Mouse (Mus musculus) testis, adult 2 months (tissue): ENCODE measurements around the gene Fundc1. TPM values are rescaled to one million over a fixed set of nuclear protein-coding genes. Genes with fewer than 3 reads are reported as not detected.

Experiments
- H3K27ac ChIP-seq: fragments of 200-500 bp; 2 replicates; pipeline ENCODE4 v1.5.1; 2012; ENCODE audit warnings: low read depth, low read length; ENCODE audit not compliant: control insufficient read depth, insufficient read depth
- H3K27me3 ChIP-seq: fragments of 200-500 bp; 2 replicates; pipeline ENCODE4 v1.6.1; 2012; ENCODE audit warnings: mild to moderate bottlenecking, low read length, moderate library complexity; ENCODE audit not compliant: control insufficient read depth, insufficient read depth
- H3K36me3 ChIP-seq: fragments of 200-500 bp; 2 replicates; pipeline ENCODE4 v1.6.1; 2012; ENCODE audit warnings: mild to moderate bottlenecking, low read length; ENCODE audit not compliant: control insufficient read depth, insufficient read depth
- H3K4me1 ChIP-seq: fragments of 200-500 bp; 2 replicates; pipeline ENCODE4 v1.6.1; 2012; ENCODE audit warnings: low read length; ENCODE audit not compliant: control insufficient read depth, insufficient read depth
- H3K4me3 ChIP-seq: fragments of 200-500 bp; 2 replicates; pipeline ENCODE4 v1.5.1; 2012; ENCODE audit warnings: low read depth, mild to moderate bottlenecking, low read length, moderate library complexity, mixed read lengths; ENCODE audit not compliant: control insufficient read depth
- CTCF ChIP-seq: fragments of 200-500 bp; IDR thresholded peaks from 2 replicates; pipeline ENCODE4 v1.5.1; 2012; ENCODE audit warnings: low read depth, mild to moderate bottlenecking, inconsistent platforms, low read length, moderate library complexity; ENCODE audit not compliant: control insufficient read depth, insufficient read depth, insufficient replicate concordance
- POLR2A ChIP-seq: fragments of 200-500 bp; IDR thresholded peaks from 2 replicates; pipeline ENCODE4 v1.6.1; 2012; ENCODE audit warnings: low read depth, mild to moderate bottlenecking, inconsistent platforms, low read length, moderate library complexity; ENCODE audit not compliant: control insufficient read depth
- polyA plus RNA-seq: library from polyadenylated mRNA; depleted of rRNA; stranded (reverse); fragments of >200 nt; gene quantifications from 2 replicates; pipeline ENCODE4 v1.2.3, GENCODE M21; 2012

Fundc1 gene
- polyA plus RNA-seq, 1 experiment = 1.6 TPM

- Histone ChIP-seq H3K4me1 (no peaks in the 10 kb centered on the region), H3K36me3 (no peaks in the 10 kb centered on the region), H3K27me3 (no peaks in the 10 kb centered on the region), H3K27ac (no peak overlapping the region), H3K4me3 (no peak overlapping the region)
- TF ChIP-seq CTCF (no peak), POLR2A (no peak)
Observed at GRCm38 (mm10) chrX:17537701-17538100, 34.4 kb downstream of the Fundc1 start.

DNA sequence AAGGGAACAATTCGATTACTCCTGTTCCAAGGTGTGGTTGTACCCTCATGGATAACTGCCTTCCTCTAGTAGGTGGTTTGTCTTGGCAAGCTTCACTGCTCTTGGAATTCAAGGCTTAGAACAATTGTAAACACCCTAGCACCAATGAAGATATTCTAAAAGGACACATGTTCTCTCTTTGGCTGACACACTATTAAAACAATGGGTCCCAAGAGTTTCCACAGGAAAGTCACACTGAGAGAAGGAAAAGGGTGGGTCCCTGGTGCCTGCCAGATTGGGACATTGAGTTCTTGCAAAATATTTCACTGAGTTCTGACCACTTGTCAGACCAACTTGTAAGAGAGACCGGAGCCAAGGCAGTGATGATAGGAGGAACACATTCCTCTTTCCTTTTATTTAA lies 45.1 kb downstream of the Fundc1 start:
- TF ChIP-seq CTCF = no peak
- Histone ChIP-seq H3K4me3 (no peak overlapping the region), H3K36me3 (no peaks in the 10 kb centered on the region), H3K4me1 (no peaks in the 10 kb centered on the region), H3K27ac (no peak overlapping the region), H3K27me3 (no peaks in the 10 kb centered on the region)

DNA sequence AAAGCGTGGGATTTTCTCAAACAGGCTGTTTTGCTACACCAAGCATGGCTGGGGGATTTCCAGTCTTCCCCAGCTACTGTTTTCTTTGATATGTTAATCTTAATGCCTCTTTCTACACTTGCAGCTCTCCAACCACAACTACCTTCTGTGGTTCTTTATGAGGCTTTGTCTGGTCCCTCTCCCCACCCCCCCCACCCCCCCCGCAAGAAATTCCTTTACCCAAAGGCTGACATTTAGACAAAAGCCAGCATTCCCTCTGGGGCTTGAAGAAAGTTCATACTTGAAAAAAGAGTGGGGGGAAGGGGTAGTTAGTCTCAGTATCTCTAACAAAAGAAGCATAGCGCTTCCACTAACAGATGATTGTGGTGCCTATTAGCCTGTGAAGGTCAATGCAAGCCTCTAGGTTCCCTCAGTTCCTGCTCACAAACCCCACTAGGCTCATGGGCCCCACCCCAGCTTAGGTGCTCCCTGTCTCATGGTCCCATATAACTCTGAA lies 50.9 kb downstream of the Fundc1 start:
- no peaks in the 10 kb centered on the region for H3K36me3 ChIP-seq
- H3K4me1 ChIP-seq = no peaks in the 10 kb centered on the region
- TF ChIP-seq CTCF (no peak), POLR2A (no peak)
- H3K4me3 ChIP-seq = no peak overlapping the region
- H3K27me3 ChIP-seq = no peaks in the 10 kb centered on the region
- no peak overlapping the region for H3K27ac ChIP-seq

GRCm38 (mm10) chrX:17520086-17520485 lies 52.0 kb downstream of the Fundc1 start:
- TF ChIP-seq CTCF (no peak), POLR2A (no peak)
- Histone ChIP-seq H3K27ac (no peak overlapping the region), H3K4me3 (no peak overlapping the region), H3K4me1 (no peaks in the 10 kb centered on the region), H3K36me3 (no peaks in the 10 kb centered on the region), H3K27me3 (no peaks in the 10 kb centered on the region)

GRCm38 (mm10) chrX:17514012-17514411 lies 58.1 kb downstream of the Fundc1 start:
- no peaks in the 10 kb centered on the region for H3K27me3 ChIP-seq
- TF ChIP-seq POLR2A (no peak), CTCF (no peak)
- H3K4me1 ChIP-seq = no peaks in the 10 kb centered on the region
- H3K27ac ChIP-seq = no peak overlapping the region
- H3K4me3 ChIP-seq = no peak overlapping the region
- H3K36me3 ChIP-seq = no peaks in the 10 kb centered on the region

- H3K4me1 ChIP-seq = no peaks in the 10 kb centered on the region
- H3K4me3 ChIP-seq = no peak overlapping the region
- H3K27me3 ChIP-seq = no peaks in the 10 kb centered on the region
- H3K27ac ChIP-seq = no peak overlapping the region
- no peak for TF ChIP-seq CTCF
- TF ChIP-seq POLR2A = no peak
- no peaks in the 10 kb centered on the region for H3K36me3 ChIP-seq
Observed at GRCm38 (mm10) chrX:17512021-17512602, 60.0 kb downstream of the Fundc1 start.
